Mouse (Mus musculus): ENCODE results near the gene Uqcr10. TPM values are rescaled to one million over a fixed set of nuclear protein-coding genes. Genes with fewer than 3 reads are reported as not detected.

Uqcr10 gene
- polyA plus RNA-seq, 1 experiment: 641 TPM

DNA sequence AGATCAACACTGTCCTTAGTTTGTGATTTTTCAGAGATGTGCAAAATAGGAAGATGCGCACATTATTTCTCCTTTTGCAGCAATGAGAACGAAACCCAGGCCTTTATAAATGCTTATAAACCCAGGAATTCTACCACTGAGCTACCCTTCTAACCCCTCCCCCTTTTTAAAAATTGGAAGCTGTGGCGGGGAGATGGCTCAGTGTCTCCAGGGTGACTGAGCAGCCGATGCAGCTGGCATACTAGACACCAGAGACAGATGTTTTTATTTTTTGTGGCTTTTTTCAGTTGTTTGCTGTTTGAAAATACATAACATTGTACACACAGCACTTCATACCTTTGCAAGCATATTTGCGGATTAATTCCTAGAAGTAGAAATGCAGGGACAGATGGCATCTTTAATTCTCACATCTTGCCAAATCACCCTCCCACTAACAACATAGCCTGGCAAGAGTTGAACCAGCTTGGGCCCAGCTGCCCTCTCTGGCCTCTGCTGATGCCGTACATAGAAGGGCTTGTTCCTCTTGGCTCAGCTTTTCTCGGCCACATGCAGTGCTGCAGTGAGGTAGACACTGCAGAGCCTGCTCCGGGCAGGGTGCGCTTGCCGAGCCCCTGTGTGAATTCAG is 42.2 kb downstream of the Uqcr10 start:
- TF ChIP-seq POLR2A (IDR thresholded peaks at IDR 0.05; ENCODE audit: low read depth, low read length) (no peak), CTCF (IDR thresholded peaks at IDR 0.05; ENCODE audit: extremely low read depth, insufficient read length, insufficient replicate concordance, low read depth, low read length) (no peak)
- Histone ChIP-seq H3K4me3 (ENCODE audit: low read depth, low read length) (no peak overlapping the region), H3K27me3 (ENCODE audit: control insufficient read depth, insufficient read depth, low read length) (no peaks in the 10 kb centered on the region), H3K36me3 (ENCODE audit: control insufficient read depth, insufficient read depth, low read length) (peaks cover 39% of the 10 kb centered on the region), H3K4me1 (ENCODE audit: control insufficient read depth, insufficient read depth, insufficient read length, low read length) (peaks cover 8% of the 10 kb centered on the region; the same call in 1 of the 2 replicates), H3K27ac (ENCODE audit: insufficient read depth, low read depth, low read length) (no peak overlapping the region)
- WGBS: 93% methylated on average over 10 of the region's 10 CpGs

- peaks cover 8% of the 10 kb centered on the region; the same call in 1 of the 2 replicates for H3K4me1 ChIP-seq (ENCODE audit: control insufficient read depth, insufficient read depth, insufficient read length, low read length)
- H3K27me3 ChIP-seq (ENCODE audit: control insufficient read depth, insufficient read depth, low read length): no peaks in the 10 kb centered on the region
- TF ChIP-seq CTCF (IDR thresholded peaks at IDR 0.05; ENCODE audit: extremely low read depth, insufficient read length, insufficient replicate concordance, low read depth, low read length) (no peak), POLR2A (IDR thresholded peaks at IDR 0.05; ENCODE audit: low read depth, low read length) (no peak)
- peaks cover 41% of the 10 kb centered on the region for H3K36me3 ChIP-seq (ENCODE audit: control insufficient read depth, insufficient read depth, low read length)
- H3K27ac ChIP-seq (ENCODE audit: insufficient read depth, low read depth, low read length): no peak overlapping the region
- WGBS: 52% methylated on average over 4 of the region's 4 CpGs
- H3K4me3 ChIP-seq (ENCODE audit: low read depth, low read length): no peak overlapping the region
These were observed 42.8 kb downstream of the Uqcr10 start for GRCm38 (mm10) chr11:4661324-4661723.

DNA sequence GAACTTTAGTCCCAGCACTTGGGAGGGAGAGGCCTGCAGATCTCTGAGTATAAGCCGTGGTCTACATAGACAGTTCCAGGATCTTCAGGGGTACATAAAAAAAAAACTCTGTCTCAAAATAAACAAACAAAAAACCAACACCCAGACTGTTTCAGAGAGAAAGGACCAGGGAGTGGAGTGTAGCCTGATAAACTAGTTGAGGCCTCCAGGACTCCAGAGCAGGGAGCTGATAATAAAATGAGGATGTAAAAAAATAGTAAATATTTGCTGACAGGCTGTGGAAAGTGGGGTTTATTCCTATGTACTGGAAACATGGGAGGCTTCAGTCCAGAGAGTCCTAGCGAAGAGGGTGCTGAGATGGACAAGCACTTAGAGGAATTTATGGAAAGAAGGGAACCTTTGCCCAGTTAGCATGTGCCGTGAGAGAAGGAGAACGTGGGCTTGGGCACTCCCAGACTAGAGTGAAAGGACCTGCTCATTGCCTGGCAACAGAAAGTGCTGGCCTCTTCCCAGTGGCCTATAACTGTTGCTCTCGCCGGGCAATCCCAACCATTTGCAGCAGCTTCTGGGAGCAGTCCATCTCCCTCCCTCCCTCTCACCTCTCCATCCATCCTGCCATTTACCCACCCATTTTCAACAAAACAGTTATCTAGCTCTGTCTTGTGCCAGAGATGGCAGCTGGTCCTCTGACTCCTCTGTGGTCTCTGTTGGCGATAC is 43.7 kb downstream of the Uqcr10 start:
- H3K27ac ChIP-seq (ENCODE audit: insufficient read depth, low read depth, low read length): no peak overlapping the region
- peaks cover 42% of the 10 kb centered on the region for H3K36me3 ChIP-seq (ENCODE audit: control insufficient read depth, insufficient read depth, low read length)

GRCm38 (mm10) chr11:4659818-4660217 is 44.3 kb downstream of the Uqcr10 start:
- WGBS: 29% methylated on average over 1 of the region's 1 CpGs
- TF ChIP-seq POLR2A (IDR thresholded peaks at IDR 0.05; ENCODE audit: low read depth, low read length): no peak
- TF ChIP-seq CTCF (IDR thresholded peaks at IDR 0.05; ENCODE audit: extremely low read depth, insufficient read length, insufficient replicate concordance, low read depth, low read length): no peak
- no peaks in the 10 kb centered on the region for H3K27me3 ChIP-seq (ENCODE audit: control insufficient read depth, insufficient read depth, low read length)
- H3K36me3 ChIP-seq (ENCODE audit: control insufficient read depth, insufficient read depth, low read length): peaks cover 45% of the 10 kb centered on the region
- H3K4me3 ChIP-seq (ENCODE audit: low read depth, low read length): no peak overlapping the region
- no peak overlapping the region for H3K27ac ChIP-seq (ENCODE audit: insufficient read depth, low read depth, low read length)
- peaks cover 8% of the 10 kb centered on the region; the same call in 1 of the 2 replicates for H3K4me1 ChIP-seq (ENCODE audit: control insufficient read depth, insufficient read depth, insufficient read length, low read length)

More for the DNA sequence above, 43.7 kb downstream of the Uqcr10 start:
- 59% methylated on average over 7 of the region's 7 CpGs for WGBS
- Histone ChIP-seq H3K4me3 (ENCODE audit: low read depth, low read length) (no peak overlapping the region), H3K4me1 (ENCODE audit: control insufficient read depth, insufficient read depth, insufficient read length, low read length) (peaks cover 8% of the 10 kb centered on the region; the same call in 1 of the 2 replicates), H3K27me3 (ENCODE audit: control insufficient read depth, insufficient read depth, low read length) (no peaks in the 10 kb centered on the region)
- TF ChIP-seq CTCF (IDR thresholded peaks at IDR 0.05; ENCODE audit: extremely low read depth, insufficient read length, insufficient replicate concordance, low read depth, low read length) (no peak), POLR2A (IDR thresholded peaks at IDR 0.05; ENCODE audit: low read depth, low read length) (no peak)

Other genes with a start within 250 kb of the Uqcr10 start
- 10.4 and 19.6 TPM in 2 replicates for gene Mtmr3, start 109.5 kb downstream of the Uqcr10 start, polyA plus RNA-seq (2012; rRNA removed)
- gene Gm11032, start 84.3 kb downstream of the Uqcr10 start, polyA plus RNA-seq (2012; rRNA removed): not detected in 2 replicates
- gene Ascc2, start 66.6 kb downstream of the Uqcr10 start, polyA plus RNA-seq (2012; rRNA removed): 7.8 and 17.2 TPM in 2 replicates
- 29.1 and 61.5 TPM in 2 replicates for gene Zmat5, start 336 bp upstream of the Uqcr10 start, polyA plus RNA-seq (2012; rRNA removed)
- gene Cabp7, start 42.4 kb upstream of the Uqcr10 start, polyA plus RNA-seq (2012; rRNA removed): not detected in 2 replicates
- gene Nf2, start 145.2 kb upstream of the Uqcr10 start, polyA plus RNA-seq (2012; rRNA removed): 26.1 and 43.5 TPM in 2 replicates
- gene Nipsnap1, start 169.6 kb upstream of the Uqcr10 start, polyA plus RNA-seq (2012; rRNA removed): 35.3 and 43.4 TPM in 2 replicates
- 7.1 and 14.1 TPM in 2 replicates for gene Thoc5, start 191.0 kb upstream of the Uqcr10 start, polyA plus RNA-seq (2012; rRNA removed)
- 0.19 and 0.27 TPM in 2 replicates for gene Nefh, start 243.7 kb upstream of the Uqcr10 start, polyA plus RNA-seq (2012; rRNA removed)